Mouse (Mus musculus): Measurements from ENCODE around the gene Chn2. TPM values are rescaled to one million over a fixed set of nuclear protein-coding genes. Genes with fewer than 3 reads are reported as not detected.

Chn2 gene
- polyA plus RNA-seq, 1 experiment from 2014 or later: 9.8 TPM

DNA sequence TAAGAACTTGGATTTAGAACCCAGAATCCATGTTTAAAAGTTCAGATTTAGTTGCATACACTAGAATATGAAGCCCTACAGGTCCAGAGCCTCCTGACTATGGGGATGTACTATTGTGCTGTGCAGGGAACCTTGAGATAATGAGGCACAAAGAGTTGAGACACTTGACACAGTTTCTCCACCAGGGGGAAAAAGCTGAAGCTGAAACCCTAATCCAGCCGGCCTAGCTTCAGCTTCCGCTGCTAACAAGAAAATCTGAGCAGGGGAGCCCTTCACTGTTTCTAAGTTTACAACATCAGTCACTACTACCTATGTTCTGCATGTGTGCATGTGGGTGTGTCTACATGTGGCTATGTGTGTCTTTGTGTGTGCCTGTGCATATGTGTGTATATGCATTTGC is 223.4 kb downstream of the Chn2 start:
- 56% methylated on average over 2 of the region's 2 CpGs for WGBS
- ATAC-seq (ENCODE audit: insufficient number of reproducible peaks, low FRiP score, low TSS enrichment, low read depth): no peak
- Histone ChIP-seq H3K4me1 (ENCODE audit: control insufficient read depth, insufficient read depth, low read length) (no peaks in the 10 kb centered on the region), H3K4me3 (ENCODE audit: low read depth, low read length) (no peak overlapping the region), H3K4me2 (ENCODE audit: low read depth, severe bottlenecking) (no peak overlapping the region), H3K36me3 (ENCODE audit: control insufficient read depth, insufficient read depth, low read length) (no peaks in the 10 kb centered on the region), H3K9me3 (ENCODE audit: control insufficient read depth, low read length) (no peaks in the 10 kb centered on the region), H3K27ac (replicated peaks; ENCODE audit: low read depth, low read length) (no peak overlapping the region), H3K27me3 (ENCODE audit: control insufficient read depth, insufficient read depth, low read length) (no peaks in the 10 kb centered on the region), H3K9ac (ENCODE audit: low read length) (no peak overlapping the region)
- DNase-seq (ENCODE audit: low spot score): no peak

DNA sequence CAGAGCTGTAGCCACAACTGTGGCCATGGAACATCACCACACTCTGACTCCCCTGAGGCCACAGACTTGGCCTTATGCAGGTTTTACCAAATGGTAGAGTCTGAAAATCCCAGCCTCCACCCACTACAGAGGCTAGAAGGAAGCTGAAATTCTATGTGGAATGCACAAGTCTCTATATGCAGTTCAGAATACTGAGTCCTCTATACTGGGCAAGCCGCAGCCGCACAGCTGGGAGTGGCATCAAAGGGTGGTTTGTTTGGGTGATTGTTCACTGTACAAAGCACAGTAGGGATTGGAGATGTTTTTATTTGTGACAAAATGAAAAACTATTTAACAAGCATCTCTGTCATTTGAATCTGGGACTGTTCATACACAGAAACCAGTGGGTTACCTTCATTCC is 224.5 kb downstream of the Chn2 start:
- Histone ChIP-seq H3K27ac (replicated peaks; ENCODE audit: low read depth, low read length) (no peak overlapping the region), H3K4me3 (ENCODE audit: low read depth, low read length) (no peak overlapping the region), H3K36me3 (ENCODE audit: control insufficient read depth, insufficient read depth, low read length) (no peaks in the 10 kb centered on the region), H3K9ac (ENCODE audit: low read length) (no peak overlapping the region), H3K27me3 (ENCODE audit: control insufficient read depth, insufficient read depth, low read length) (no peaks in the 10 kb centered on the region), H3K9me3 (ENCODE audit: control insufficient read depth, low read length) (no peaks in the 10 kb centered on the region), H3K4me1 (ENCODE audit: control insufficient read depth, insufficient read depth, low read length) (no peaks in the 10 kb centered on the region), H3K4me2 (ENCODE audit: low read depth, severe bottlenecking) (no peak overlapping the region)
- WGBS: 93% methylated on average over 2 of the region's 2 CpGs
- ATAC-seq (ENCODE audit: insufficient number of reproducible peaks, low FRiP score, low TSS enrichment, low read depth) (no peak), DNase-seq (ENCODE audit: low spot score) (no peak)

DNA sequence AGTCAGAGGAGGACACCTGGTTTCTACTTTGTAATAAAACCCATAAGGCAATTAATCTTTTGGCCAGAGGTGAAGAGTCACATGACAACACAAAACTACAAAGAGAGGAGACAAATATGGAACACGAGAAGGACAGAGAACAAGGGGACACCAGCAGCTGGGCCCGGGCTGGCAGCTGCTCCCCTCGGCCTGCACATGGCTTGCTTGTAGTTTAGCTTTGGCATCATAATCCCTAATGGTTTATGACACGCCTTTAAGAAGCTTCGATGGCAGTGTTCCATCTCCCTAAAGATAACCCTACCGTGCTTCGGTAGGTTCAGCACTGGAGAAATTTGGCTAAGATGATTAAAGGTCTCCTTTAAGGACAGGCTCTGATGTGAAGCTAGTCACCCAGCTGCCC is 225.2 kb downstream of the Chn2 start:
- H3K27me3 ChIP-seq (ENCODE audit: control insufficient read depth, insufficient read depth, low read length): no peaks in the 10 kb centered on the region
- no peak for DNase-seq (ENCODE audit: low spot score)
- ATAC-seq (ENCODE audit: insufficient number of reproducible peaks, low FRiP score, low TSS enrichment, low read depth): no peak
- no peak overlapping the region for H3K27ac ChIP-seq (replicated peaks; ENCODE audit: low read depth, low read length)
- no peaks in the 10 kb centered on the region for H3K9me3 ChIP-seq (ENCODE audit: control insufficient read depth, low read length)
- no peak overlapping the region for H3K4me3 ChIP-seq (ENCODE audit: low read depth, low read length)
- no peak overlapping the region for H3K9ac ChIP-seq (ENCODE audit: low read length)
- H3K4me1 ChIP-seq (ENCODE audit: control insufficient read depth, insufficient read depth, low read length): no peaks in the 10 kb centered on the region
- no peak overlapping the region for H3K4me2 ChIP-seq (ENCODE audit: low read depth, severe bottlenecking)
- no peaks in the 10 kb centered on the region for H3K36me3 ChIP-seq (ENCODE audit: control insufficient read depth, insufficient read depth, low read length)
- WGBS: 52% methylated on average over 7 of the region's 7 CpGs

DNA sequence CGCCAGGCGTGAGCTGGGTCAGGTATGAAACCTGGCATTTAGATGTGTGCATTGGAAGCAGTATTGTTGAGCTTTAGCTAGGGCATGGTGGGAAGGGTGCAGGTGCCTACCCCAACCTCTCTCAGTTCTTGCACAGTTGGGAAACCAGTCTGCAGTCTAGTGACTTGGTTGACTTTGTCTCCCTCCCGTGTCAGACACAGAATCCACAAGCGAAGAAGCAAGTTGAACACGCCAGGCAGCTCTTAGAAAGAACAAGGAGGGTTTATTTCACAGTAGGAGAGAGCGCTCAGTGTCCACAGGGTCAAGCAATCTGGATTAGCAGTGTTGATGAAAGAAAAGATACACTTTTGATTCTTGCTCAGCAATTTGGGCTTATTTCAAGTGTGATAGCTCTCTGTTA is 226.0 kb downstream of the Chn2 start:
- H3K4me1 ChIP-seq (ENCODE audit: control insufficient read depth, insufficient read depth, low read length): no peaks in the 10 kb centered on the region
- no peaks in the 10 kb centered on the region for H3K27me3 ChIP-seq (ENCODE audit: control insufficient read depth, insufficient read depth, low read length)
- WGBS: 91% methylated on average over 6 of the region's 6 CpGs
- no peak for DNase-seq (ENCODE audit: low spot score)
- no peak overlapping the region for H3K9ac ChIP-seq (ENCODE audit: low read length)
- no peaks in the 10 kb centered on the region for H3K9me3 ChIP-seq (ENCODE audit: control insufficient read depth, low read length)
- no peak overlapping the region for H3K4me3 ChIP-seq (ENCODE audit: low read depth, low read length)
- ATAC-seq (ENCODE audit: insufficient number of reproducible peaks, low FRiP score, low TSS enrichment, low read depth): no peak
- no peak overlapping the region for H3K27ac ChIP-seq (replicated peaks; ENCODE audit: low read depth, low read length)
- H3K4me2 ChIP-seq (ENCODE audit: low read depth, severe bottlenecking): no peak overlapping the region
- no peaks in the 10 kb centered on the region for H3K36me3 ChIP-seq (ENCODE audit: control insufficient read depth, insufficient read depth, low read length)

DNA sequence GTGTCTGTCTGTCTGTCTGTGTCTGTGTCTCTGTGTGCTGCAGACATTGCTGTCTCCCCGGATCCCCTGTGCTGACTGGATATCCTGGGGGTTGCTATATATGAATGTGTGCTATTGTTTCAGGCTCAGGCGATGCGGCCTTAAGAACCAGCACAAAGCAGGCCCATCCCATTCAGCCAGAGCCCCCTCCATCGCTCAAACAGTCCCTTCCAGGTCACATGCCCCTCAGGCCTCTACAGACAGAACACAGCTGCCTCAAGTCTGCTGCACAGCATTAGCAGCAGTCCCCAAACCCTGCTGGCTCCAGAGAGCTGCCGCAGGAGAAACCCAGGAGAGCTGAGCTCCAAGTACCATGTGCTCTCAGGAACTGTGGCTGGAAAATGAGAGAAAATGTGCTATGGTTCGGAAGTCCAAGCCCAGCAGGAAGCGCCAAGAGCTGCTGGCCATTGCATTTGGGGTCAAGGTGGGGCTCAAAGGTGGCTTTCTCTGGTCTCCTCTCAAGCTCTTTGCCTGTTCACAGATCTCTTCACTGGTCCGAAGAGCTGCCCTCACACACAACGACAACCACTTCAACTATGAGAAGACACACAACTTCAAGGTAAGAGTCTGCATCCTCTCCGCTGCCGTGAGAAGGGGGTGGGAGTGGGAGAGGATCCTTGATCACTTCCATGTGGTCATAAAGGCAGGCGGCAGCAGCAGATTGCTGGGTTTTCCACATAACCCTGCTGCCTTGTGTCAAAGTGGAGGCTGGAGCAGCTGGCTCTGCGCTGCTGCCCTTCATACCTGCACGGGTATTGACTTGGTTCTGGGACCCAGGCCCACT is 233.4 kb downstream of the Chn2 start:
- Histone ChIP-seq H3K27me3 (ENCODE audit: control insufficient read depth, insufficient read depth, low read length) (no peaks in the 10 kb centered on the region), H3K27ac (replicated peaks; ENCODE audit: low read depth, low read length) (peak overlapping the region; percentile 38; the same call in 1 of the 2 replicates), H3K36me3 (ENCODE audit: control insufficient read depth, insufficient read depth, low read length) (no peaks in the 10 kb centered on the region), H3K4me1 (ENCODE audit: control insufficient read depth, insufficient read depth, low read length) (peaks cover 14% of the 10 kb centered on the region), H3K4me3 (ENCODE audit: low read depth, low read length) (no peak overlapping the region), H3K4me2 (ENCODE audit: low read depth, severe bottlenecking) (no peak overlapping the region), H3K9me3 (ENCODE audit: control insufficient read depth, low read length) (no peaks in the 10 kb centered on the region), H3K9ac (ENCODE audit: low read length) (peak overlapping the region; percentile 14; the same call in 1 of the 2 replicates)
- 41% methylated on average over 14 of the region's 14 CpGs for WGBS
- DNase-seq (ENCODE audit: low spot score) (peak; percentile 61), ATAC-seq (ENCODE audit: insufficient number of reproducible peaks, low FRiP score, low TSS enrichment, low read depth) (peak; percentile 65; the same call in 1 of the 2 replicates)

DNA sequence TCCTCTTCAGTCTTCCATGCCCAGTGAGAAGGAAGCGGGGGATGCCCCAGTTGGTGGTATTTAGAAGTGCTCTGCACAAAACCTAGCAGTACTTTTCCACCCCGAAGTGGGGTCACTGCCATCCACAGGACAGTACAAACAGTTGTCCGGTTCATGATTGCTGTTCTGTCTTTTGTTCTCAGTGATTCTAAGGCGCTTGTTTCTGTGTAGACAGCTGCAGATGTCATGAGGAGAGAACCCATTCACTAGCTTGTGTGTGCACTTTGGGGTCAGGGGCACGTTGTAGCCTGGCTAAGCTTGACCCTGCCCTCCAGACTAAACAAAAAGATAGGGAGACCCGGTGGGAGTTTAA is 234.0 kb downstream of the Chn2 start:
- Histone ChIP-seq H3K4me1 (ENCODE audit: control insufficient read depth, insufficient read depth, low read length) (peaks cover 14% of the 10 kb centered on the region), H3K9ac (ENCODE audit: low read length) (peak overlapping the region; percentile 14; the same call in 1 of the 2 replicates), H3K9me3 (ENCODE audit: control insufficient read depth, low read length) (no peaks in the 10 kb centered on the region), H3K4me3 (ENCODE audit: low read depth, low read length) (no peak overlapping the region), H3K4me2 (ENCODE audit: low read depth, severe bottlenecking) (no peak overlapping the region), H3K27me3 (ENCODE audit: control insufficient read depth, insufficient read depth, low read length) (no peaks in the 10 kb centered on the region), H3K27ac (replicated peaks; ENCODE audit: low read depth, low read length) (no peak overlapping the region; the same call in 1 of the 2 replicates), H3K36me3 (ENCODE audit: control insufficient read depth, insufficient read depth, low read length) (no peaks in the 10 kb centered on the region)
- ATAC-seq (ENCODE audit: insufficient number of reproducible peaks, low FRiP score, low TSS enrichment, low read depth) (no peak), DNase-seq (ENCODE audit: low spot score) (no peak)
- 53% methylated on average over 6 of the region's 6 CpGs for WGBS

DNA sequence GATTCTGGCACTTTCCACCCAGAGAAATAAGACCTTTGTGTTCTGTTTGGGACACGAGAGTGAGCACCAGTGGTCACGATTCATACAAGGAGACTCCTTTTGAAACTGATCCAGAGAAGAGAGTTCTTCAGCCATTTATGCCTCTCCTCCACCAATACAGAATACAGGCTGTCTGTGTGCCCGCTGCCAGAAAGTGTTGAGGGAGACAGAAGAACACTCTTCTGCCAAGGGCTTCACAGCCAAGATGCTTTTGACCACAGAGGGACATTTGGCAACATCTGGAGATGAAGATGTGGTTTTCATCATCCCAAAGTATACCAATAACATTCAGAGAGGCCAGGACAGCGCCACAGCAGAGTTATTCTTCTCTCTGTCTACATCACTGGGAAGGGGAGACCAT is 237.9 kb downstream of the Chn2 start:
- ATAC-seq (ENCODE audit: insufficient number of reproducible peaks, low FRiP score, low TSS enrichment, low read depth) (no peak), DNase-seq (ENCODE audit: low spot score) (no peak)
- Histone ChIP-seq H3K9me3 (ENCODE audit: control insufficient read depth, low read length) (no peaks in the 10 kb centered on the region), H3K9ac (ENCODE audit: low read length) (no peak overlapping the region), H3K4me3 (ENCODE audit: low read depth, low read length) (no peak overlapping the region), H3K4me2 (ENCODE audit: low read depth, severe bottlenecking) (no peak overlapping the region), H3K4me1 (ENCODE audit: control insufficient read depth, insufficient read depth, low read length) (peaks cover 11% of the 10 kb centered on the region), H3K36me3 (ENCODE audit: control insufficient read depth, insufficient read depth, low read length) (no peaks in the 10 kb centered on the region), H3K27ac (replicated peaks; ENCODE audit: low read depth, low read length) (no peak overlapping the region), H3K27me3 (ENCODE audit: control insufficient read depth, insufficient read depth, low read length) (no peaks in the 10 kb centered on the region)
- WGBS: 90% methylated on average over 4 of the region's 4 CpGs

DNA sequence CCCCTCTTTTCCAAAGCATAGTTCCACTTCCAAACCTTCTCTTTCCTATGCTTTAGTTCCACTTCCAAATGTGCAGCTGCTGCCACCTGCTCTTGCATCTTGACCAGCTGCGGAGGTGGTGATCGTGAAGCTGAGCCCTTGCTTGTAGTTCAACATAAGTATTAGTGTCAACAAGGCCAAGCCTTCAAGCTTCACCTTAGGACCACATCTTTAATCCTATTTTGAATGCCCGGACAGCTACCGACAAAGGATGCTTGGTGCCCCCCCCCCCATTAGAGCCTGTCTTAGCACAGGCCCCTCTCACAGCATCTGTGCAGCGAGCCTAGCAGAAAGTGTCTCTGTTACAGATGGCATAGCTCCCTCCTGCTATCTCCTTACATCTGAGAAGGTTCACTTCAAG is 238.5 kb downstream of the Chn2 start:
- peaks cover 5% of the 10 kb centered on the region for H3K4me1 ChIP-seq (ENCODE audit: control insufficient read depth, insufficient read depth, low read length)
- H3K27me3 ChIP-seq (ENCODE audit: control insufficient read depth, insufficient read depth, low read length): no peaks in the 10 kb centered on the region
- H3K4me2 ChIP-seq (ENCODE audit: low read depth, severe bottlenecking): no peak overlapping the region
- H3K36me3 ChIP-seq (ENCODE audit: control insufficient read depth, insufficient read depth, low read length): no peaks in the 10 kb centered on the region
- 67% methylated on average over 5 of the region's 5 CpGs for WGBS
- no peak overlapping the region for H3K9ac ChIP-seq (ENCODE audit: low read length)
- no peak overlapping the region for H3K4me3 ChIP-seq (ENCODE audit: low read depth, low read length)
- no peaks in the 10 kb centered on the region for H3K9me3 ChIP-seq (ENCODE audit: control insufficient read depth, low read length)
- no peak for ATAC-seq (ENCODE audit: insufficient number of reproducible peaks, low FRiP score, low TSS enrichment, low read depth)
- H3K27ac ChIP-seq (replicated peaks; ENCODE audit: low read depth, low read length): no peak overlapping the region
- no peak for DNase-seq (ENCODE audit: low spot score)

DNA sequence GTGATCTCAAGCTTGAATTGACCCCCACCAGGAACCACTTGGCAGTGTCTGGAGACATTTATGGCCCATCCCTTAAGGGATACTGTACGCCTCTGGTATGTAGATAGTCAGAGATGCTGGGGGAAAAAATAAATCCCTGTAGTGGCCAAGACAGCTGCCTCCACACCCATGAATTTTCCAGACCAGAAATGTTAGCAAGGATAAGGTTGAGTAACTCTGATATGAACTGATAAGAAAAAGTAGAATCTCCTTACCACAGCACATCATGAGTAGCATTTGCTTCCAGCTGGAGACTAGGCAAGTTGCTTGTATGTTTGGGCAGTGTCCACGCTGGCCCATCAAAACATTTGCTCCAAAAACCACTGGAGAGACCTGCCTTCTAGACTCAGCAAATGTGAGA is 239.3 kb downstream of the Chn2 start:
- Histone ChIP-seq H3K9ac (ENCODE audit: low read length) (no peak overlapping the region), H3K27ac (replicated peaks; ENCODE audit: low read depth, low read length) (no peak overlapping the region), H3K27me3 (ENCODE audit: control insufficient read depth, insufficient read depth, low read length) (no peaks in the 10 kb centered on the region), H3K4me1 (ENCODE audit: control insufficient read depth, insufficient read depth, low read length) (no peaks in the 10 kb centered on the region), H3K4me2 (ENCODE audit: low read depth, severe bottlenecking) (no peak overlapping the region), H3K4me3 (ENCODE audit: low read depth, low read length) (no peak overlapping the region), H3K36me3 (ENCODE audit: control insufficient read depth, insufficient read depth, low read length) (no peaks in the 10 kb centered on the region), H3K9me3 (ENCODE audit: control insufficient read depth, low read length) (no peaks in the 10 kb centered on the region)
- WGBS: 82% methylated on average over 2 of the region's 2 CpGs
- ATAC-seq (ENCODE audit: insufficient number of reproducible peaks, low FRiP score, low TSS enrichment, low read depth) (no peak), DNase-seq (ENCODE audit: low spot score) (no peak)

Measured in limb, embryonic 11.5 days (tissue).